Mouse (Mus musculus): ENCODE results near the gene Cldnd2. TPM values are rescaled to one million over a fixed set of nuclear protein-coding genes. Genes with fewer than 3 reads are reported as not detected.

The Cldnd2 gene
- polyA plus RNA-seq, 1 experiment from 2014 or later, result not detected

- Histone ChIP-seq H3K4me2 (no peak overlapping the region), H3K27me3 (replicated peaks) (no peaks in the 10 kb centered on the region), H3K36me3 (no peaks in the 10 kb centered on the region), H3K9ac (no peak overlapping the region), H3K9me3 (replicated peaks) (no peaks in the 10 kb centered on the region), H3K27ac (no peak overlapping the region), H3K4me3 (no peak overlapping the region), H3K4me1 (no peaks in the 10 kb centered on the region)
- 19% methylated on average over 4 of the region's 4 CpGs for WGBS (ENCODE audit: insufficient replicate concordance)
- no peak for ATAC-seq
These were observed 11.1 kb upstream of the Cldnd2 start for GRCm38 (mm10) chr7:43429500-43429899.

- H3K4me3 ChIP-seq, result no peak overlapping the region
- ATAC-seq, result no peak
- H3K4me2 ChIP-seq, result no peak overlapping the region
- H3K27ac ChIP-seq, result no peak overlapping the region
- H3K4me1 ChIP-seq, result peaks cover 17% of the 10 kb centered on the region; the same call in 1 of the 2 replicates
- H3K9me3 ChIP-seq (replicated peaks), result no peaks in the 10 kb centered on the region
- H3K9ac ChIP-seq, result no peak overlapping the region
- WGBS (ENCODE audit: insufficient replicate concordance), result 64% methylated on average over 4 of the region's 4 CpGs
- H3K27me3 ChIP-seq (replicated peaks), result no peaks in the 10 kb centered on the region
- H3K36me3 ChIP-seq, result no peaks in the 10 kb centered on the region
These were observed 7.7 kb upstream of the Cldnd2 start for GRCm38 (mm10) chr7:43432891-43433290.

GRCm38 (mm10) chr7:43434676-43435075 is 5.9 kb upstream of the Cldnd2 start:
- H3K4me1 ChIP-seq, result peaks cover 17% of the 10 kb centered on the region; the same call in 1 of the 2 replicates
- no peak overlapping the region for H3K27ac ChIP-seq
- no peaks in the 10 kb centered on the region for H3K36me3 ChIP-seq
- H3K9me3 ChIP-seq (replicated peaks), result no peaks in the 10 kb centered on the region
- no peak overlapping the region for H3K4me2 ChIP-seq
- no peak overlapping the region for H3K4me3 ChIP-seq
- no peaks in the 10 kb centered on the region for H3K27me3 ChIP-seq (replicated peaks)
- H3K9ac ChIP-seq, result no peak overlapping the region
- no peak for ATAC-seq
- 65% methylated on average over 5 of the region's 5 CpGs for WGBS (ENCODE audit: insufficient replicate concordance)

GRCm38 (mm10) chr7:43436341-43437255 is 4.0 kb upstream of the Cldnd2 start, which contains the start of gene Nkg7:
TSS of gene Nkg7 (plus strand) at chr7:43437073.
- H3K4me1 ChIP-seq, result peaks cover 21% of the 10 kb centered on the region

GRCm38 (mm10) chr7:43438611-43439010 is 2.0 kb upstream of the Cldnd2 start:
- no peaks in the 10 kb centered on the region for H3K27me3 ChIP-seq (replicated peaks)

More at GRCm38 (mm10) chr7:43436341-43437255, 4.0 kb upstream of the Cldnd2 start, which contains the start of gene Nkg7:
- Histone ChIP-seq H3K36me3 (no peaks in the 10 kb centered on the region), H3K9ac (no peak within 1 kb of the TSS), H3K9me3 (replicated peaks) (no peaks in the 10 kb centered on the region), H3K27ac (no peak within 1 kb of the TSS), H3K4me3 (no peak within 1 kb of the TSS), H3K27me3 (replicated peaks) (no peaks in the 10 kb centered on the region), H3K4me2 (no peak within 1 kb of the TSS)
- no peak for ATAC-seq
- WGBS (ENCODE audit: insufficient replicate concordance), result 46% methylated on average over 10 of the region's 10 CpGs

GRCm38 (mm10) chr7:43441071-43441470 is 489 bp downstream of the Cldnd2 start:
- Histone ChIP-seq H3K4me1 (peaks cover 41% of the 10 kb centered on the region), H3K27me3 (replicated peaks) (no peaks in the 10 kb centered on the region), H3K4me3 (no peak overlapping the region), H3K4me2 (no peak overlapping the region), H3K27ac (no peak overlapping the region), H3K9me3 (replicated peaks) (no peaks in the 10 kb centered on the region), H3K9ac (no peak overlapping the region), H3K36me3 (no peaks in the 10 kb centered on the region)
- WGBS (ENCODE audit: insufficient replicate concordance), result 69% methylated on average over 3 of the region's 3 CpGs
- no peak for ATAC-seq

More at GRCm38 (mm10) chr7:43438611-43439010, 2.0 kb upstream of the Cldnd2 start:
- 30% methylated on average over 4 of the region's 4 CpGs for WGBS (ENCODE audit: insufficient replicate concordance)
- H3K4me1 ChIP-seq, result peaks cover 32% of the 10 kb centered on the region
- no peak overlapping the region for H3K27ac ChIP-seq
- H3K36me3 ChIP-seq, result no peaks in the 10 kb centered on the region
- ATAC-seq, result no peak
- no peak overlapping the region for H3K9ac ChIP-seq
- no peaks in the 10 kb centered on the region for H3K9me3 ChIP-seq (replicated peaks)
- no peak overlapping the region for H3K4me2 ChIP-seq
- no peak overlapping the region for H3K4me3 ChIP-seq

GRCm38 (mm10) chr7:43442684-43443083 is 2.1 kb downstream of the Cldnd2 start:
- 3% methylated on average over 9 of the region's 9 CpGs for WGBS (ENCODE audit: insufficient replicate concordance)
- Histone ChIP-seq H3K9ac (peak overlapping the region; percentile 75), H3K4me1 (peaks cover 47% of the 10 kb centered on the region), H3K27ac (peak overlapping the region; percentile 88), H3K4me3 (peak overlapping the region; percentile 72), H3K4me2 (peak overlapping the region; percentile 96), H3K27me3 (replicated peaks) (no peaks in the 10 kb centered on the region), H3K36me3 (no peaks in the 10 kb centered on the region), H3K9me3 (replicated peaks) (no peaks in the 10 kb centered on the region)
- no peak for ATAC-seq

GRCm38 (mm10) chr7:43443126-43443916 is 2.7 kb downstream of the Cldnd2 start:
- Histone ChIP-seq H3K9me3 (replicated peaks) (no peaks in the 10 kb centered on the region), H3K27ac (peak overlapping the region; percentile 88), H3K9ac (peak overlapping the region; percentile 75), H3K36me3 (no peaks in the 10 kb centered on the region), H3K27me3 (replicated peaks) (no peaks in the 10 kb centered on the region), H3K4me3 (peak overlapping the region; percentile 72), H3K4me2 (peak overlapping the region; percentile 96), H3K4me1 (peaks cover 53% of the 10 kb centered on the region)
- ATAC-seq, result peak; percentile 84
- WGBS (ENCODE audit: insufficient replicate concordance), result under 1% methylated on average over 36 of the region's 36 CpGs

GRCm38 (mm10) chr7:43443917-43444293 is 3.3 kb downstream of the Cldnd2 start, which contains the start of the genes Etfb and Gm45233:
TSS of gene Etfb (plus strand) at chr7:43444083.
TSS of gene Gm45233 (plus strand) at chr7:43444128.
- WGBS (ENCODE audit: insufficient replicate concordance), result under 1% methylated on average over 27 of the region's 27 CpGs
- Histone ChIP-seq H3K9ac (peak within 1 kb of the TSS; percentile 75), H3K4me3 (peak within 1 kb of the TSS; percentile 72)

GRCm38 (mm10) chr7:43447801-43448200 is 7.2 kb downstream of the Cldnd2 start:
- H3K4me1 ChIP-seq, result peaks cover 61% of the 10 kb centered on the region
- no peaks in the 10 kb centered on the region for H3K9me3 ChIP-seq (replicated peaks)

More at GRCm38 (mm10) chr7:43443917-43444293, 3.3 kb downstream of the Cldnd2 start, which contains the start of the genes Etfb and Gm45233:
- ATAC-seq, result peak; percentile 96
- peak within 1 kb of the TSS; percentile 96 for H3K4me2 ChIP-seq
- peaks cover 59% of the 10 kb centered on the region for H3K4me1 ChIP-seq
- H3K27ac ChIP-seq, result peak within 1 kb of the TSS; percentile 88
- no peaks in the 10 kb centered on the region for H3K27me3 ChIP-seq (replicated peaks)
- no peaks in the 10 kb centered on the region for H3K36me3 ChIP-seq
- no peaks in the 10 kb centered on the region for H3K9me3 ChIP-seq (replicated peaks)

GRCm38 (mm10) chr7:43448246-43448645 is 7.7 kb downstream of the Cldnd2 start:
- H3K4me3 ChIP-seq, result no peak overlapping the region
- no peak overlapping the region for H3K27ac ChIP-seq
- no peak overlapping the region for H3K9ac ChIP-seq
- no peak overlapping the region for H3K4me2 ChIP-seq
- ATAC-seq, result no peak
- H3K4me1 ChIP-seq, result peaks cover 62% of the 10 kb centered on the region
- H3K36me3 ChIP-seq, result peaks cover 29% of the 10 kb centered on the region
- no peaks in the 10 kb centered on the region for H3K27me3 ChIP-seq (replicated peaks)
- 69% methylated on average over 3 of the region's 3 CpGs for WGBS (ENCODE audit: insufficient replicate concordance)
- no peaks in the 10 kb centered on the region for H3K9me3 ChIP-seq (replicated peaks)

More at GRCm38 (mm10) chr7:43447801-43448200, 7.2 kb downstream of the Cldnd2 start:
- WGBS (ENCODE audit: insufficient replicate concordance), result 74% methylated on average over 4 of the region's 4 CpGs
- ATAC-seq, result no peak
- no peak overlapping the region for H3K27ac ChIP-seq
- H3K36me3 ChIP-seq, result peaks cover 25% of the 10 kb centered on the region
- H3K4me2 ChIP-seq, result no peak overlapping the region
- H3K27me3 ChIP-seq (replicated peaks), result no peaks in the 10 kb centered on the region
- H3K9ac ChIP-seq, result no peak overlapping the region
- no peak overlapping the region for H3K4me3 ChIP-seq

All from liver, embryonic 12.5 days (tissue).